Mouse (Mus musculus): Measurements from ENCODE around the gene Ciao2a. TPM values are rescaled to one million over a fixed set of nuclear protein-coding genes. Genes with fewer than 3 reads are reported as not detected.

Gene Ciao2a
- polyA plus RNA-seq, 1 experiment, result 5.3 TPM

- Histone ChIP-seq H3K36me3 (ENCODE audit: control insufficient read depth, insufficient read depth, low read length) (peaks cover 72% of the 10 kb centered on the region), H3K27ac (ENCODE audit: insufficient read depth, low read depth, low read length) (no peak overlapping the region), H3K4me1 (ENCODE audit: control insufficient read depth, insufficient read depth, insufficient read length, low read length) (no peaks in the 10 kb centered on the region), H3K27me3 (ENCODE audit: control insufficient read depth, insufficient read depth, low read length) (no peaks in the 10 kb centered on the region), H3K4me3 (ENCODE audit: low read depth, low read length) (no peak overlapping the region)
- TF ChIP-seq CTCF (IDR thresholded peaks at IDR 0.05; ENCODE audit: extremely low read depth, insufficient read length, insufficient replicate concordance, low read depth, low read length) (no peak), POLR2A (IDR thresholded peaks at IDR 0.05; ENCODE audit: low read depth, low read length) (no peak)
- WGBS, result 84% methylated on average over 8 of the region's 8 CpGs
Measured at GRCm38 (mm10) chr9:66105168-66105567, 21.2 kb upstream of the Ciao2a start.

GRCm38 (mm10) chr9:66109574-66109973 is 16.8 kb upstream of the Ciao2a start:
- 98% methylated on average over 1 of the region's 1 CpGs for WGBS
- Histone ChIP-seq H3K27ac (ENCODE audit: insufficient read depth, low read depth, low read length) (no peak overlapping the region), H3K4me1 (ENCODE audit: control insufficient read depth, insufficient read depth, insufficient read length, low read length) (0 out of 2 replicates have a peak, but pooled peaks cover 2% of the 10 kb centered on the region), H3K4me3 (ENCODE audit: low read depth, low read length) (no peak overlapping the region), H3K27me3 (ENCODE audit: control insufficient read depth, insufficient read depth, low read length) (no peaks in the 10 kb centered on the region), H3K36me3 (ENCODE audit: control insufficient read depth, insufficient read depth, low read length) (peaks cover 43% of the 10 kb centered on the region)
- TF ChIP-seq POLR2A (IDR thresholded peaks at IDR 0.05; ENCODE audit: low read depth, low read length) (no peak), CTCF (IDR thresholded peaks at IDR 0.05; ENCODE audit: extremely low read depth, insufficient read length, insufficient replicate concordance, low read depth, low read length) (no peak)

GRCm38 (mm10) chr9:66110126-66110525 is 16.3 kb upstream of the Ciao2a start:
- no peak overlapping the region for H3K27ac ChIP-seq (ENCODE audit: insufficient read depth, low read depth, low read length)
- no peak for TF ChIP-seq POLR2A (IDR thresholded peaks at IDR 0.05; ENCODE audit: low read depth, low read length)
- no peak for TF ChIP-seq CTCF (IDR thresholded peaks at IDR 0.05; ENCODE audit: extremely low read depth, insufficient read length, insufficient replicate concordance, low read depth, low read length)
- no peak overlapping the region for H3K4me3 ChIP-seq (ENCODE audit: low read depth, low read length)
- H3K36me3 ChIP-seq (ENCODE audit: control insufficient read depth, insufficient read depth, low read length), result peaks cover 42% of the 10 kb centered on the region
- WGBS, result 33% methylated on average over 8 of the region's 8 CpGs
- H3K27me3 ChIP-seq (ENCODE audit: control insufficient read depth, insufficient read depth, low read length), result no peaks in the 10 kb centered on the region
- H3K4me1 ChIP-seq (ENCODE audit: control insufficient read depth, insufficient read depth, insufficient read length, low read length), result 0 out of 2 replicates have a peak, but pooled peaks cover 2% of the 10 kb centered on the region

- 67% methylated on average over 8 of the region's 8 CpGs for WGBS
- TF ChIP-seq POLR2A (IDR thresholded peaks at IDR 0.05; ENCODE audit: low read depth, low read length) (no peak), CTCF (IDR thresholded peaks at IDR 0.05; ENCODE audit: extremely low read depth, insufficient read length, insufficient replicate concordance, low read depth, low read length) (no peak)
- H3K27ac ChIP-seq (ENCODE audit: insufficient read depth, low read depth, low read length), result no peak overlapping the region
- H3K36me3 ChIP-seq (ENCODE audit: control insufficient read depth, insufficient read depth, low read length), result peaks cover 38% of the 10 kb centered on the region
- H3K4me1 ChIP-seq (ENCODE audit: control insufficient read depth, insufficient read depth, insufficient read length, low read length), result 0 out of 2 replicates have a peak, but pooled peaks cover 2% of the 10 kb centered on the region
- H3K27me3 ChIP-seq (ENCODE audit: control insufficient read depth, insufficient read depth, low read length), result no peaks in the 10 kb centered on the region
- H3K4me3 ChIP-seq (ENCODE audit: low read depth, low read length), result no peak overlapping the region
Measured at GRCm38 (mm10) chr9:66110611-66111379, 15.6 kb upstream of the Ciao2a start.

GRCm38 (mm10) chr9:66114341-66114740 is 12.1 kb upstream of the Ciao2a start:
- TF ChIP-seq CTCF (IDR thresholded peaks at IDR 0.05; ENCODE audit: extremely low read depth, insufficient read length, insufficient replicate concordance, low read depth, low read length) (no peak), POLR2A (IDR thresholded peaks at IDR 0.05; ENCODE audit: low read depth, low read length) (no peak)
- Histone ChIP-seq H3K36me3 (ENCODE audit: control insufficient read depth, insufficient read depth, low read length) (peaks cover 12% of the 10 kb centered on the region), H3K4me1 (ENCODE audit: control insufficient read depth, insufficient read depth, insufficient read length, low read length) (peaks cover 6% of the 10 kb centered on the region; the same call in 1 of the 2 replicates), H3K27me3 (ENCODE audit: control insufficient read depth, insufficient read depth, low read length) (no peaks in the 10 kb centered on the region), H3K27ac (ENCODE audit: insufficient read depth, low read depth, low read length) (no peak overlapping the region), H3K4me3 (ENCODE audit: low read depth, low read length) (no peak overlapping the region)
- 87% methylated on average over 3 of the region's 3 CpGs for WGBS

GRCm38 (mm10) chr9:66116890-66117289 is 9.5 kb upstream of the Ciao2a start:
- peaks cover 5% of the 10 kb centered on the region; the same call in 1 of the 2 replicates for H3K4me1 ChIP-seq (ENCODE audit: control insufficient read depth, insufficient read depth, insufficient read length, low read length)
- no peak for TF ChIP-seq CTCF (IDR thresholded peaks at IDR 0.05; ENCODE audit: extremely low read depth, insufficient read length, insufficient replicate concordance, low read depth, low read length)
- no peak for TF ChIP-seq POLR2A (IDR thresholded peaks at IDR 0.05; ENCODE audit: low read depth, low read length)
- H3K27ac ChIP-seq (ENCODE audit: insufficient read depth, low read depth, low read length), result no peak overlapping the region
- peaks cover 12% of the 10 kb centered on the region for H3K36me3 ChIP-seq (ENCODE audit: control insufficient read depth, insufficient read depth, low read length)
- H3K4me3 ChIP-seq (ENCODE audit: low read depth, low read length), result no peak overlapping the region
- WGBS, result 67% methylated on average over 8 of the region's 8 CpGs
- no peaks in the 10 kb centered on the region for H3K27me3 ChIP-seq (ENCODE audit: control insufficient read depth, insufficient read depth, low read length)

- 75% methylated on average over 2 of the region's 2 CpGs for WGBS
- Histone ChIP-seq H3K27me3 (ENCODE audit: control insufficient read depth, insufficient read depth, low read length) (no peaks in the 10 kb centered on the region), H3K4me3 (ENCODE audit: low read depth, low read length) (no peak overlapping the region), H3K36me3 (ENCODE audit: control insufficient read depth, insufficient read depth, low read length) (peaks cover 8% of the 10 kb centered on the region), H3K27ac (ENCODE audit: insufficient read depth, low read depth, low read length) (no peak overlapping the region), H3K4me1 (ENCODE audit: control insufficient read depth, insufficient read depth, insufficient read length, low read length) (peaks cover 5% of the 10 kb centered on the region; the same call in 1 of the 2 replicates)
- no peak for TF ChIP-seq POLR2A (IDR thresholded peaks at IDR 0.05; ENCODE audit: low read depth, low read length)
- no peak for TF ChIP-seq CTCF (IDR thresholded peaks at IDR 0.05; ENCODE audit: extremely low read depth, insufficient read length, insufficient replicate concordance, low read depth, low read length)
Measured at GRCm38 (mm10) chr9:66119498-66119897, 6.9 kb upstream of the Ciao2a start.

Data from small intestine, adult 2 months (tissue).